Mouse (Mus musculus) liver, adult 2 months (tissue): ENCODE data around the gene Sit1.

Experiments used
- CTCF ChIP-seq: fragments of 200-500 bp; IDR thresholded peaks from 2 replicates; pipeline ENCODE4 v1.5.1; 2011; ENCODE audit warnings: low read depth, low read length, control low read depth
- POLR2A ChIP-seq: fragments of 200-500 bp; IDR thresholded peaks from 2 replicates; pipeline ENCODE4 v1.6.1; 2011; ENCODE audit warnings: low read length, control low read depth; ENCODE audit not compliant: insufficient read depth; ENCODE audit errors: extremely low read depth

GRCm38 (mm10) chr4:43493846-43494240, 10.3 kb upstream of the Sit1 start:
- TF ChIP-seq CTCF = no peak
- no peak for TF ChIP-seq POLR2A
